Mouse (Mus musculus) CD4-positive, CD25-positive, alpha-beta regulatory T cell, adult 9 weeks (primary cell): ENCODE measurements around the gene Wdhd1. TPM values are rescaled to one million over a fixed set of nuclear protein-coding genes. Genes with fewer than 3 reads are reported as not detected.

Experiments
- polyA plus RNA-seq: library from polyadenylated mRNA; unstranded; fragments of 100-300 nt; shearing (Covaris generic); gene quantifications from one replicate; pipeline ENCODE4 v1.2.1, GENCODE M21; 2017

Gene Wdhd1
- polyA plus RNA-seq, result 15.7 TPM

DNA sequence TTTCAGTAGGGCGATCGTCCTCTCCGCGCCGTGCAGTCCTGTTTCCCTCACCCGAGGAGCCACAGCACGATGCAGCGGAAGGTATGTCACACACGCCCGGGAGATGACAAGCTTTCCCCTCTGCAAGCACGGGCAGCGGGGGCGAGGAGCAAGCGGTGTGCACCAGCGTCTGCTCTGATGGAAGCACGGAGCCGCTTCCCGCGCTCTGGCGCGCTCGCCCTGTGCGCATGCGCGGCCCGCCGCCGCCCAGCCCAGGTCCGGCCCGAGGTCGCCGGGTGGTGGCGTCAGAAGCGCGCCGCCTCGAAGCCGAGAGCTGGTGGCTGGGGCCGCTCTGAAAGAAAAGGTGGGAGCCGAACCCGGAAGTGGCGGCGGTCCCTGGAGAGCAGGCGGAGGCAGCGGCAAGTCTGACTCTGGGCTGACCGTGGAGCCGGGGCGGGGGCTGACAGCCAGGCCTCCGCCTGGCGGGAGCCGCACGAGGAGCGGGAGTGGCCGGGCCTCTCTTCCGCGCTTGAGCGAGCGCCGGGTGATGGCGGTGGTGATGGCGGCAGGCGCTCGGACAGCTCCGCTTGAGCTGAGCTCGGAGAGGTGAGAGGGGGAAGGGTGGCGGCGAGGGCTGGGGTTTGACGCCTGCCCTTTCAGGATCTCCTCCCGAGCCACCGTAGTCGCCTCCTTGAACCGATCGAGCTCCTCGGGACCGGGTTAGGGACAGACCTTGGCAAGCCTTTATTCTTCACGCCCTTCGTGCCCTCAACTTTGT is at the start of gene Wdhd1, which contains the start of gene Socs4:
Gene Wdhd1 (minus strand): TSS at position 221 of the 757 bp plus-strand sequence.
Gene Socs4 (plus strand): TSS at position 295 of the 757 bp plus-strand sequence.

DNA sequence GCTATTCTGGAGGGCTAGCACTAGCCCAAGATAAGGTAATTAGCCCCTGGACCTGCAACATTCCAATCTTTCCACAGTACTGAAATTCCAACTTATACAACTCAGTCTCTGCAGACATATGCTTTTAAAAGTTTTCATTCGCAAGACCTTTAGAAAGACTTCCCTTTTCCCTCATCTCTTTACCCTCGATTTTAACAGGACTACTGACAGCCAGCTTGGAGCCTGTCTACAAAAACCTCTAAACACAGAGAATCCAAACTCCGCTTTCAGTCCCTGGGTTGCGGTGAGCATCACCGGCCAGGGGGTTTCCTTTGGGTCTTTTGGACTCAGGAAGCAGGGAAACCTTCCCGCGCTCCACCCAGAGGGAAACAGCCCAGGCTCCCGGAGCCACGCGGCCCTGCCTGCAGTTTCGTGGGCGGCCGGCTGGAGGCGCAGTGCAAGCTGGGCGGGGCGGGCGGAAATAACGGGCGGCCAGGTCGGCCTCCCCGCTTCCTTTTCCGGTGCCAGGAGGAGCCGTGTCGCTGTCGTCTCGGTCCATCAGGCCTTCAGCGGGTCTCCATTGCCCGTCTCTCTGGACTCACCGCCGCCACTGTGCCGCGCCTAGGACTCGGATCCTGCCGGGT is 21.2 kb upstream of the Wdhd1 start, which contains the start of gene Mapk1ip1l:
Gene Mapk1ip1l (plus strand): TSS at position 482 of the 623 bp plus-strand sequence.

Other genes with a start within 250 kb of the Wdhd1 start
- gene Gch1, start 87.4 kb downstream of the Wdhd1 start, polyA plus RNA-seq, result 3.5 TPM
- 3.3 TPM for gene Socs4, start 74 bp upstream of the Wdhd1 start, polyA plus RNA-seq
- 67.0 TPM for gene Mapk1ip1l, start 21.4 kb upstream of the Wdhd1 start, polyA plus RNA-seq
- 14.6 TPM for gene Lgals3, start 90.9 kb upstream of the Wdhd1 start, polyA plus RNA-seq
- gene Dlgap5, start 141.6 kb upstream of the Wdhd1 start, polyA plus RNA-seq, result 13.5 TPM
- gene Fbxo34, start 173.6 kb upstream of the Wdhd1 start, polyA plus RNA-seq, result 15.8 TPM